Comparison of ENCODE assay signal across 11 mouse cellular contexts in the genomic region with DNA sequence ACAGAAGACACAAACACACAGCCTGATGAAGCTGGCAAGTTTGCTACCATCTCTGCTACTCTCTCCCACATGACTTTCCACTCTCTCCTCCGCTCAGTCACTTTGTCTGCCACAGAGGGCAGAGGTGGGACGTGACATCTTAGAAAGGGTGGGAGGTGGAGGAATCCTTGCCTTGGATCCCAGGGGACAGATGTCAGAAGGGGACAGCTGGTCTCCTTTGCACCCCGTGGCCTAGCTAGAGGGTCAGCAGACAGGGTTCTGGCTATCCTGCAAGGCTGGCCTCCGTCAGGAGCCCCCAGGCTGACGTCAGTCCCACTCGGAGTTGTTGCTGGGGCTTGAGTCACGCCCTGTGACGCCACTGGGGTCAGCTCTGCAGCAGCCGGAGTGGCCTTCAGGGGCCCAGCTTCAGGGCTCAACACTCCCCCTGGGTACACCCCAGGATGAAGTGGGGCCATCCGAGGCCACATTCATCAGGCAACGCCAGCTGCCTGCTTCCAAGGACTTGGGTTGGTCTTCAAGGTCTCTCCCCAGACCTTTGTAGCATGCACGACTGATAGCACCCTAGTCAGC. TPM values are rescaled to one million over a fixed set of nuclear protein-coding genes. Genes with fewer than 3 reads are reported as not detected.
DNase-seq lines count a peak whose midpoint lies in the region; ATAC-seq and TF ChIP-seq lines count a peak whose summit lies in the region.
"Had no signal": no experiment of that assay in that cellular context is flagged by ENCODE, and none has a peak within 500 bp of the region (broad histone marks: within the 10 kb centered on the region; RNA-seq: fewer than 3 reads in every experiment).

No protein-coding gene starts in this region.

- H3K4me3 ChIP-seq in forebrain, embryonic 10.5 days: no peak overlapping the region
- H3K4me3 ChIP-seq in forebrain, embryonic 11.5 days (ENCODE audit: low read depth, low read length): no peak overlapping the region
- no peak overlapping the region for H3K4me3 ChIP-seq in kidney, embryonic 15.5 days (replicated peaks)
- H3K4me3 ChIP-seq in kidney, adult 2 months (ENCODE audit: insufficient read depth, low read depth, low read length): no peak overlapping the region
- no peak overlapping the region for H3K4me3 ChIP-seq in limb, embryonic 15.5 days
- no peak overlapping the region for H3K4me3 ChIP-seq in forebrain, embryonic 15.5 days

- no peak overlapping the region for H3K4me2 ChIP-seq in forebrain, embryonic 11.5 days (ENCODE audit: low read depth, low read length, severe bottlenecking)
- H3K4me2 ChIP-seq in kidney, embryonic 15.5 days: no peak overlapping the region
- no peak overlapping the region for H3K4me2 ChIP-seq in limb, embryonic 15.5 days
- H3K4me2 ChIP-seq in forebrain, embryonic 15.5 days (replicated peaks): no peak overlapping the region

- H3K4me1 ChIP-seq in forebrain, embryonic 10.5 days: peaks cover 47% of the 10 kb centered on the region
- peaks cover 7% of the 10 kb centered on the region; the same call in 1 of the 2 replicates for H3K4me1 ChIP-seq in forebrain, embryonic 11.5 days (replicated peaks; ENCODE audit: control insufficient read depth, insufficient read depth, low read length)
- H3K4me1 ChIP-seq in kidney, embryonic 15.5 days: peaks cover 27% of the 10 kb centered on the region
- no peaks in the 10 kb centered on the region for H3K4me1 ChIP-seq in kidney, adult 2 months (ENCODE audit: control insufficient read depth, insufficient read depth, low read length)
- peaks cover 39% of the 10 kb centered on the region for H3K4me1 ChIP-seq in limb, embryonic 15.5 days
- H3K4me1 ChIP-seq in forebrain, embryonic 15.5 days: peaks cover 6% of the 10 kb centered on the region; the same call in 1 of the 2 replicates

- DNase-seq in forebrain, embryonic 10.5 days (ENCODE audit: extremely low spot score, low spot score): no peak
- no peak for DNase-seq in forebrain, embryonic 11.5 days (ENCODE audit: low spot score)
- DNase-seq in kidney, adult 2 months: no peak
- DNase-seq in adrenal gland, adult 8-10 months: peak; percentile 95
- no peak for DNase-seq in cerebellum, adult 8-10 months
- DNase-seq: cerebellum, adult 9-10 months; thymus, adult 18-20 months had no signal

- peak overlapping the region; percentile 27 for H3K27ac ChIP-seq in forebrain, embryonic 10.5 days
- H3K27ac ChIP-seq in forebrain, embryonic 11.5 days (ENCODE audit: low read depth, low read length): no peak overlapping the region
- 0 out of 2 replicates have a peak overlapping the region, but pooled peaks have one; percentile 27 for H3K27ac ChIP-seq in kidney, embryonic 15.5 days
- no peak overlapping the region for H3K27ac ChIP-seq in kidney, adult 2 months (ENCODE audit: insufficient read depth, low read depth, low read length)
- peak overlapping the region; percentile 52; the same call in 1 of the 2 replicates for H3K27ac ChIP-seq in limb, embryonic 15.5 days
- H3K27ac ChIP-seq in forebrain, embryonic 15.5 days (replicated peaks): no peak overlapping the region

- no peak for ATAC-seq in forebrain, embryonic 11.5 days (replicated peaks; ENCODE audit: low FRiP score)
- ATAC-seq in kidney, embryonic 15.5 days (replicated peaks; ENCODE audit: low FRiP score): no peak
- ATAC-seq in limb, embryonic 15.5 days (ENCODE audit: insufficient number of reproducible peaks, low FRiP score, low TSS enrichment, low read depth): no peak
- no peak for ATAC-seq in forebrain, embryonic 15.5 days (replicated peaks)

- no peaks in the 10 kb centered on the region for H3K9me3 ChIP-seq in forebrain, embryonic 10.5 days
- no peaks in the 10 kb centered on the region for H3K9me3 ChIP-seq in forebrain, embryonic 11.5 days (ENCODE audit: control insufficient read depth, low read length)
- H3K9me3 ChIP-seq in kidney, embryonic 15.5 days (replicated peaks): no peaks in the 10 kb centered on the region
- no peaks in the 10 kb centered on the region for H3K9me3 ChIP-seq in limb, embryonic 15.5 days
- no peaks in the 10 kb centered on the region for H3K9me3 ChIP-seq in forebrain, embryonic 15.5 days

- H3K36me3 ChIP-seq in forebrain, embryonic 10.5 days (replicated peaks): no peaks in the 10 kb centered on the region
- no peaks in the 10 kb centered on the region for H3K36me3 ChIP-seq in forebrain, embryonic 11.5 days (ENCODE audit: control insufficient read depth, insufficient read depth, low read length)
- no peaks in the 10 kb centered on the region for H3K36me3 ChIP-seq in kidney, embryonic 15.5 days
- H3K36me3 ChIP-seq in kidney, adult 2 months (ENCODE audit: control insufficient read depth, insufficient read depth, low read length): no peaks in the 10 kb centered on the region
- no peaks in the 10 kb centered on the region for H3K36me3 ChIP-seq in limb, embryonic 15.5 days
- no peaks in the 10 kb centered on the region for H3K36me3 ChIP-seq in forebrain, embryonic 15.5 days

- no peak for TF ChIP-seq CTCF in kidney, adult 2 months (conservative IDR thresholded peaks at IDR 0.05; ENCODE audit: insufficient read depth, insufficient read length, low read depth, low read length)

- no peak for TF ChIP-seq POLR2A in kidney, adult 2 months (IDR thresholded peaks at IDR 0.05; ENCODE audit: low read depth, low read length)

- H3K9ac ChIP-seq in forebrain, embryonic 11.5 days (ENCODE audit: low read length): no peak overlapping the region
- no peak overlapping the region for H3K9ac ChIP-seq in kidney, embryonic 15.5 days
- H3K9ac ChIP-seq in limb, embryonic 15.5 days: no peak overlapping the region
- no peak overlapping the region for H3K9ac ChIP-seq in forebrain, embryonic 15.5 days (replicated peaks)

- no peaks in the 10 kb centered on the region for H3K27me3 ChIP-seq in forebrain, embryonic 10.5 days (ENCODE audit: poor library complexity, severe bottlenecking)
- no peaks in the 10 kb centered on the region for H3K27me3 ChIP-seq in forebrain, embryonic 11.5 days (ENCODE audit: control insufficient read depth, insufficient read depth, low read length)
- H3K27me3 ChIP-seq in kidney, embryonic 15.5 days: no peaks in the 10 kb centered on the region
- H3K27me3 ChIP-seq in kidney, adult 2 months (replicated peaks; ENCODE audit: control insufficient read depth, insufficient read depth, low read length): no peaks in the 10 kb centered on the region
- no peaks in the 10 kb centered on the region for H3K27me3 ChIP-seq in limb, embryonic 15.5 days
- H3K27me3 ChIP-seq in forebrain, embryonic 15.5 days: no peaks in the 10 kb centered on the region

- WGBS in forebrain, embryonic 10.5 days: 77% methylated on average over 12 of the region's 12 CpGs
- 78% methylated on average over 12 of the region's 12 CpGs for WGBS in forebrain, embryonic 11.5 days
- WGBS in kidney, embryonic 15.5 days: 39% methylated on average over 12 of the region's 12 CpGs
- WGBS in kidney, adult 2 months: 64% methylated on average over 12 of the region's 12 CpGs
- 54% methylated on average over 12 of the region's 12 CpGs for WGBS in limb, embryonic 15.5 days
- WGBS in forebrain, embryonic 15.5 days: 76% methylated on average over 12 of the region's 12 CpGs

RNA-seq across cellular contexts. Expression of a gene that starts 4.6 kb away (rescaled TPM):
- 77.2 and 77.8 TPM in 2 replicates for polyA plus RNA-seq in forebrain, embryonic 10.5 days (2016; fragmentation: Nextera tagmentation; extraction: Ambion mirVana)
- 62.1 and 65.7 TPM in 2 replicates for polyA plus RNA-seq in forebrain, embryonic 11.5 days (2014; fragmentation: Nextera tagmentation; extraction: Ambion mirVana)
- polyA plus RNA-seq in kidney, embryonic 15.5 days (2015; fragmentation: Nextera tagmentation; extraction: Ambion mirVana): 75.0 and 80.1 TPM in 2 replicates
- polyA plus RNA-seq in kidney, adult 2 months (2012; rRNA removed): 46.1 and 48.7 TPM in 2 replicates
- 10 to 100 TPM; 31.4 to 48.9 (median 37.0) TPM for total RNA-seq in adrenal gland, adult 8-10 months (2022)
- 69.7 and 69.9 TPM in 2 replicates for polyA plus RNA-seq in limb, embryonic 15.5 days (2015; fragmentation: Nextera tagmentation; extraction: Ambion mirVana)
- 86.4 and 86.8 TPM in 2 replicates for polyA plus RNA-seq in forebrain, embryonic 15.5 days (2015; fragmentation: Nextera tagmentation; extraction: Ambion mirVana)

RNA-seq across cellular contexts. Expression of a gene that starts 13.5 kb away (rescaled TPM):
- polyA plus RNA-seq in forebrain, embryonic 10.5 days (2016; fragmentation: Nextera tagmentation; extraction: Ambion mirVana): 0.07 and 0.27 TPM in 2 replicates
- 0.21 and 0.71 TPM in 2 replicates for polyA plus RNA-seq in forebrain, embryonic 11.5 days (2014; fragmentation: Nextera tagmentation; extraction: Ambion mirVana)
- 18.1 and 19.9 TPM in 2 replicates for polyA plus RNA-seq in kidney, embryonic 15.5 days (2015; fragmentation: Nextera tagmentation; extraction: Ambion mirVana)
- polyA plus RNA-seq in kidney, adult 2 months (2012; rRNA removed): 0.13 and 0.37 TPM in 2 replicates
- under 1 TPM; 0.49 to 0.91 (median 0.71) TPM for total RNA-seq in adrenal gland, adult 8-10 months (2022)
- polyA plus RNA-seq in limb, embryonic 15.5 days (2015; fragmentation: Nextera tagmentation; extraction: Ambion mirVana): 0.50 and 0.84 TPM in 2 replicates
- 0.37 and 0.48 TPM in 2 replicates for polyA plus RNA-seq in forebrain, embryonic 15.5 days (2015; fragmentation: Nextera tagmentation; extraction: Ambion mirVana)
- total RNA-seq: liver, adult 2 months had no signal
- polyA plus RNA-seq: liver, adult 2 months had no signal

RNA-seq across cellular contexts. Expression of a gene that starts 25.4 kb away (rescaled TPM):
- polyA plus RNA-seq in forebrain, embryonic 10.5 days (2016; fragmentation: Nextera tagmentation; extraction: Ambion mirVana): 3.7 and 5.2 TPM in 2 replicates
- 2.6 and 2.7 TPM in 2 replicates for polyA plus RNA-seq in forebrain, embryonic 11.5 days (2014; fragmentation: Nextera tagmentation; extraction: Ambion mirVana)
- polyA plus RNA-seq in kidney, embryonic 15.5 days (2015; fragmentation: Nextera tagmentation; extraction: Ambion mirVana): 9.8 and 10.0 TPM in 2 replicates
- polyA plus RNA-seq in kidney, adult 2 months (2012; rRNA removed): 4.9 and 5.7 TPM in 2 replicates
- 100 to 1,000 TPM in 2 of 4 experiments, 10 to 100 TPM in 2; 42.9 to 895 (median 124) TPM for total RNA-seq in adrenal gland, adult 8-10 months (2022)
- polyA plus RNA-seq in limb, embryonic 15.5 days (2015; fragmentation: Nextera tagmentation; extraction: Ambion mirVana): 14.7 and 18.4 TPM in 2 replicates
- 3.7 and 4.3 TPM in 2 replicates for polyA plus RNA-seq in forebrain, embryonic 15.5 days (2015; fragmentation: Nextera tagmentation; extraction: Ambion mirVana)

RNA-seq across cellular contexts. Expression of a gene that starts 55.5 kb away (rescaled TPM):
- 2.6 and 4.1 TPM in 2 replicates for polyA plus RNA-seq in forebrain, embryonic 10.5 days (2016; fragmentation: Nextera tagmentation; extraction: Ambion mirVana)
- 4.6 and 5.6 TPM in 2 replicates for polyA plus RNA-seq in forebrain, embryonic 11.5 days (2014; fragmentation: Nextera tagmentation; extraction: Ambion mirVana)
- polyA plus RNA-seq in kidney, embryonic 15.5 days (2015; fragmentation: Nextera tagmentation; extraction: Ambion mirVana): 4.7 TPM in 2 replicates
- 6.2 and 7.0 TPM in 2 replicates for polyA plus RNA-seq in kidney, adult 2 months (2012; rRNA removed)
- 10 to 100 TPM in 3 of 4 experiments, 1 to 10 TPM in 1; 8.8 to 19.6 (median 17.1) TPM for total RNA-seq in adrenal gland, adult 8-10 months (2022)
- polyA plus RNA-seq in limb, embryonic 15.5 days (2015; fragmentation: Nextera tagmentation; extraction: Ambion mirVana): 5.3 and 7.2 TPM in 2 replicates
- polyA plus RNA-seq in forebrain, embryonic 15.5 days (2015; fragmentation: Nextera tagmentation; extraction: Ambion mirVana): 1.3 and 1.7 TPM in 2 replicates

Comparison
In these comparisons a context has a peak if more than half of its experiments do, and no peak if none do; other contexts are left out.
1. H3K27ac ChIP-seq: peak in forebrain, embryonic 10.5 days (single experiment), kidney, embryonic 15.5 days (single experiment) and limb, embryonic 15.5 days (single experiment); none in forebrain, embryonic 11.5 days (single experiment), kidney, adult 2 months (single experiment) and forebrain, embryonic 15.5 days (single experiment).
2. RNA of a gene that starts 13.5 kb away (polyA plus RNA-seq): 18.1 to 19.9 TPM in kidney, embryonic 15.5 days; 0.50 to 0.84 TPM in limb, embryonic 15.5 days, 0.37 to 0.48 TPM in forebrain, embryonic 15.5 days, 0.07 to 0.27 TPM in forebrain, embryonic 10.5 days, 0.21 to 0.71 TPM in forebrain, embryonic 11.5 days and 0.13 to 0.37 TPM in kidney, adult 2 months; every median in the first group is over 10 times any median in the second.